Mouse (Mus musculus) intestine, postnatal 0 days (tissue): Measurements from ENCODE around the gene Zswim7. TPM values are rescaled to one million over a fixed set of nuclear protein-coding genes. Genes with fewer than 3 reads are reported as not detected.
A peak's percentile ranks its signal among the peaks of the same experiment; 100 is the strongest.

Experiments
- ATAC-seq: fragments of 200-750 bp; cut with Nextera tagmentation; 2 replicates; pipeline ENCODE4 v1.8.0; 2017; ENCODE audit warnings: mild to moderate bottlenecking, moderate TSS enrichment, moderate library complexity
- H3K27ac ChIP-seq: fragments of 300-500 bp; sonication (generic); 2 replicates; pipeline ENCODE4 v1.5.1; 2014; ENCODE audit warnings: mild to moderate bottlenecking, low read depth, low read length, moderate library complexity
- H3K27me3 ChIP-seq: fragments of 300-500 bp; sonication (generic); replicated peaks from 2 replicates; pipeline ENCODE4 v1.6.1; 2014; ENCODE audit warnings: low read length, mixed read lengths; ENCODE audit not compliant: control insufficient read depth, insufficient read depth
- H3K36me3 ChIP-seq: fragments of 300-500 bp; sonication (generic); 2 replicates; pipeline ENCODE4 v1.6.1; 2014; ENCODE audit warnings: mild to moderate bottlenecking, moderate library complexity; ENCODE audit not compliant: control insufficient read depth, insufficient read depth
- H3K4me1 ChIP-seq: fragments of 300-500 bp; sonication (generic); replicated peaks from 2 replicates; pipeline ENCODE4 v1.6.1; 2014; ENCODE audit warnings: antibody characterized with exemption, low read length, mixed read lengths; ENCODE audit not compliant: control insufficient read depth, insufficient read depth
- H3K4me2 ChIP-seq: fragments of 300-500 bp; sonication (generic); replicated peaks from 2 replicates; pipeline ENCODE4 v1.6.1; 2014; ENCODE audit warnings: low read depth, mild to moderate bottlenecking, moderate library complexity
- H3K4me3 ChIP-seq: fragments of 300-500 bp; sonication (generic); 2 replicates; pipeline ENCODE4 v1.5.1; 2014; ENCODE audit warnings: low read depth, low read length
- H3K9ac ChIP-seq: fragments of 300-500 bp; sonication (generic); 2 replicates; pipeline ENCODE4 v1.6.1; 2014; ENCODE audit warnings: mild to moderate bottlenecking, low read depth, low read length
- H3K9me3 ChIP-seq: fragments of 300-500 bp; sonication (generic); 2 replicates; pipeline ENCODE4 v1.6.1; 2016; ENCODE audit warnings: mixed run types; ENCODE audit not compliant: control insufficient read depth
- CTCF ChIP-seq: sonication (generic); IDR thresholded peaks from 2 replicates; pipeline ENCODE4 v1.5.1; 2016; ENCODE audit warnings: low read depth, mild to moderate bottlenecking, control low read depth, antibody characterized with exemption, moderate library complexity
- WGBS: fragments of 180-500 bp; shearing (Covaris S2); extraction: QIAGEN DNeasy Blood & Tissue Kit; methylation state at CpG from one replicate; pipeline ENCODE4 v1.1.7; 2014; 5-methylcytosine and 5-hydroxymethylcytosine counted together
- polyA plus RNA-seq: library from polyadenylated mRNA; unstranded; fragments of >200 nt; fragmentation: Nextera tagmentation; extraction: Ambion mirVana; gene quantifications from 2 replicates; pipeline ENCODE4 v1.2.1, GENCODE M21; 2015

Zswim7 gene
- polyA plus RNA-seq, 1 experiment from 2014 or later, result 49.5 TPM

DNA sequence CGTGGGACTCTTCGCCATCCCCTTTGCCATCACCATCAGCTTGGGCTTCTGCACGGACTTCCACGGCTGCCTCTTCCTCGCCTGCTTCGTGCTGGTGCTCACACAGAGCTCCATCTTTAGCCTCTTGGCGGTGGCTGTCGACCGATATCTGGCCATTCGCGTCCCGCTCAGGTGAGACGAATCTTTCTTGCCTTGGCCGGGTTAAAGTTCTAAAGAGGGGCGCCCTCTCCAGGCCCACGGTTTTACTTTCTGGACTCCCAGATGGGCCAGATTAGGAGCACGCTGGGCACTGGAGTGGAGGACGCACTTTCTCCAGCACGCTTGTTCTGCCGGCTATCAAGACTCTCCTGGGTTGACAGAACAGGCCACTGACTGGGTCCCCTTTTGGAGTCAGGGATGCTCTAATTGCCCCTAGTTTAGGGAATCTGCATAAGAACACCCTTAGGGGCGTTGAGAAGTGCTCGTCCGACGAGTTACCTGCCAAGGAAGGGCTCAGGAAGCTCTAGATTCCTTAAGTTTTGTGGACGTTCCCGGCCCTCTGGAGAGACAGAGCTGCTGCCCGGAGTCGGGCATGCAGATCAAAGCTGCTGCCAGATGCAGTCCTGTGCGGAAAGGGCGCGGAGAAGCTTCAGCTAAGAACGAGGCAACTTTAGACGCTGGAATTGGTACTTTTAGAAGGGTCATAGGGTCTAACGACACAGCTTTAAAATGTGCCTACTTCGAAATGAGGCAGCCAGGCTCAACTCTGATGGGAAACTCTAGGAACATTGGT is 31.7 kb downstream of the Zswim7 start:
- Histone ChIP-seq H3K4me2 (peak overlapping the region; percentile 96), H3K4me3 (peak overlapping the region; percentile 51), H3K9ac (peak overlapping the region; percentile 40; the same call in 1 of the 2 replicates), H3K9me3 (no peaks in the 10 kb centered on the region), H3K27me3 (no peaks in the 10 kb centered on the region), H3K4me1 (peaks cover 13% of the 10 kb centered on the region), H3K36me3 (no peaks in the 10 kb centered on the region; the same call in 1 of the 2 replicates), H3K27ac (peak overlapping the region; percentile 52)
- peak; percentile 57 for TF ChIP-seq CTCF
- 9% methylated on average over 35 of the region's 35 CpGs for WGBS
- peak; percentile 23; the same call in 1 of the 2 replicates for ATAC-seq

DNA sequence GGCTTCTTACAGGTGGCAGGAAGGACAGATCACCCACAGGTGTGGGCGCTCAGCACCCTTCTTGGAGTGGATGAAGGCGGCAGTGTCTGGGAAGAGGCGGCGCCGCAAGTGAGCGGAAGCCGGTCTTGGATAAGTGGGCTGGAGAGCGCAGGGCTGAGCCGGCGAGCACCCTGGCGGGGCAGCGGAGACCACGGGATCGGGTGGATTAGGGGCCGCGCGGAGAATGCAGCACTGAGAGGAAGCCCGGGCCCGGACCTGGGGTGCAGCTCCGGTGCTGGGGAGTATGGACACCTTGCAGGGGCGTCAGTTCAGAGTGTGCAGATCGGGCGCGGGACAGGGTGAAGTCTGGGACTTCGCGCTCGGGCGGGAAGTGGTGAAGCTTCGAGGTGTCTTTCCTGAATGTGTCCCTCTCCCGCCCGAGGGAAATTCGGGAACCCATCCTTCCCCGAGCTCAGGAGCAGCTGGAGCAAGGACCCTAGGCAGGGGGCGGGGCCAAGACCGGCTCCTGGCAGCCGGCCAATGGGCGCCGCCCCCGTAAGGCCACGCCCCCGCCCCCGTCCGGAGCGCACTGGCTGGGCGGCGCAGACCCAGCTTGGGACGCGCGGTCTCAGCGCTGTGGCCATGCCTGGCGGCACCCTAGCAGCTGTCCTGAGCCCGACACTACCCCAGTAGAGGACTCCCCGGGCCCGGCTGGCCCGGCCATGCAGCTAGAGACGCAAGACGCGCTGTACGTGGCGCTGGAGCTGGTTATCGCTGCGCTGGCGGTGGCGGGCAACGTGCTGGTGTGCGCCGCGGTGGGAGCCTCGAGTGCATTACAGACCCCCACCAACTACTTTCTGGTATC is 32.6 kb downstream of the Zswim7 start, which contains the start of gene Adora2b:
Adora2b (plus strand) TSS at position 584 of the 844 bp plus-strand sequence.
- peak within 1 kb of the TSS; percentile 96 for H3K4me2 ChIP-seq
- no peaks in the 10 kb centered on the region for H3K27me3 ChIP-seq
- peaks cover 13% of the 10 kb centered on the region for H3K4me1 ChIP-seq
- H3K9me3 ChIP-seq, result no peaks in the 10 kb centered on the region
- H3K36me3 ChIP-seq, result no peaks in the 10 kb centered on the region
- peak; percentile 77 for ATAC-seq
- H3K9ac ChIP-seq, result peak within 1 kb of the TSS; percentile 50
- TF ChIP-seq CTCF, result no peak; the same call in 1 of the 2 replicates
- peak within 1 kb of the TSS; percentile 52 for H3K27ac ChIP-seq
- H3K4me3 ChIP-seq, result peak within 1 kb of the TSS; percentile 51
- WGBS, result 0% methylated on average over 58 of the region's 69 CpGs

DNA sequence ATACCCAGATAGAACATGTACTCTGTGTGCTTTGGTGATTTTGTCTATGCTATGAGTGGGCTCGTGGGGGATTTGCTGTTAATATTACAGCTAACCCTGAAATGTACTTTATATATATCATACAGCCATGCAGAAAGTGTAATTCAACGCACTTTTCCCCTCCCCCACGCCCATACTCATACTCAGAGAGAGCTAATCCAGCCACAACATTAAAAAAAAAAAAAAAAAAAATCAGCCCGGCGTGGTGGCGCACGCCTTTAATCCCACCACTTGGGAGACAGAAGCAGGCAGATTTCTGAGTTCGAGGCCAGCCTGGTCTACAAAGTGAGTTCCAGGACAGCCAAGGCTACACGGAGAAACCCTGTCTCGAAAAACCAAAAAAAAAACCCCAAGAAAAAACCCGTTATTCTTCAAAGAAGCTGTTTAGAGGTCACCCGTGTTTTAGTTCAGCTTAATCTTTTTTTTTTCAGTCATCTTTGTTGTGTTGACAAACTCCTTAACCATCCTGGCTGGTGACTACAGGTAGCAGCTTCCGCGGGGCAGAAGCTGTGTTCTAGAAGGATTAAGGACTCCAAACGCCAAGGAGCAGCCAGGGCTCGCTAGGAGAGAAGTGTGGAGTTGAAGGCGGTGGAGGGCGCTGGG is 33.3 kb downstream of the Zswim7 start:
- H3K4me3 ChIP-seq, result peak overlapping the region; percentile 51
- H3K4me1 ChIP-seq, result peaks cover 13% of the 10 kb centered on the region
- no peaks in the 10 kb centered on the region for H3K9me3 ChIP-seq
- H3K4me2 ChIP-seq, result peak overlapping the region; percentile 96
- 0 out of 2 replicates have a peak overlapping the region, but pooled peaks have one; percentile 11 for H3K27ac ChIP-seq
- no peak for TF ChIP-seq CTCF
- ATAC-seq, result no peak
- H3K36me3 ChIP-seq, result no peaks in the 10 kb centered on the region
- WGBS, result 32% methylated on average over 18 of the region's 18 CpGs
- H3K9ac ChIP-seq, result peak overlapping the region; percentile 50; the same call in 1 of the 2 replicates
- no peaks in the 10 kb centered on the region for H3K27me3 ChIP-seq

DNA sequence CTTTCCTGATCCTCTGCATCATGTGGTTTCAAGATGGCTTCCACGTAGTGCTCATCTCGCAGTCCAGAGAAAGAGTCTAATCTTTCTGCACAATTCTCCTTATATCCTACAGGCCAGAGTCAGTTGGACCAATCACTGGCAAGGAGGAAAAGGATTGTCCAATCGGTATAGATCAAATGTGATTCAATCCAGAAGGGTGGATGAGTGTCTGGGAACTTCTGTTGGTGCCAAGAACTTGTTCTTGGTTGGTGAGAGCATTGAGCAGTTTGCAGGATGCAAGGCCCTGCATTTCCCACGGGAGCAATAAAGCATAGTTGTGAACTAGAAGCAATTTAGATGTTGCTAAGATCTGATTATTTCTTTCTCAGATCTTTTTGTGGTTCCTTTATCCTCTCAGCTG is 36.7 kb downstream of the Zswim7 start:
- TF ChIP-seq CTCF, result no peak
- no peak overlapping the region for H3K27ac ChIP-seq
- H3K36me3 ChIP-seq, result no peaks in the 10 kb centered on the region
- no peaks in the 10 kb centered on the region for H3K4me1 ChIP-seq
- no peak overlapping the region for H3K4me2 ChIP-seq
- ATAC-seq, result no peak
- H3K9ac ChIP-seq, result no peak overlapping the region
- H3K4me3 ChIP-seq, result no peak overlapping the region
- WGBS, result 87% methylated on average over 4 of the region's 4 CpGs
- H3K9me3 ChIP-seq, result no peaks in the 10 kb centered on the region
- no peaks in the 10 kb centered on the region for H3K27me3 ChIP-seq

DNA sequence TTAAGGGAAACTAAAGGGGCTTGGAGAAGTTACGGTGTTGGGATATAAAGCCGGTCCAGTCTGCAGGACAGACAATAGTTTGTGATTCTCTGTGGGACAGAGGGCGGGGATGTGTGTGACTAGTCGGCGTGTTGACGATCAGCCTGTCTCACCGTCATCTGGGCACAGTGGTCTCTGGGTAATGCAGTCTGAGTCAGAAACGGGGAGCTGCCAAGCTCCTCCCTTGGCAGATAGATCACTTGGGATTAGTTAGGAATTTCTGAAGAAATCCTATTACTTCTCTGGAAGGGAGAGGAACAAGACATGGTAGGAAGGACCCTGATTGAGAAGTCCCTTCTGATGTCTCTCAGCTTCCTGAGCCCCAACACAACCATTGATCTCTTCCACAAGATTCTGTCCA is 37.3 kb downstream of the Zswim7 start:
- no peak overlapping the region for H3K9ac ChIP-seq
- WGBS, result 84% methylated on average over 8 of the region's 8 CpGs
- H3K4me1 ChIP-seq, result no peaks in the 10 kb centered on the region
- no peaks in the 10 kb centered on the region for H3K36me3 ChIP-seq
- no peak for ATAC-seq
- no peak for TF ChIP-seq CTCF
- no peak overlapping the region for H3K4me3 ChIP-seq
- no peaks in the 10 kb centered on the region for H3K27me3 ChIP-seq
- H3K27ac ChIP-seq, result no peak overlapping the region
- H3K9me3 ChIP-seq, result no peaks in the 10 kb centered on the region
- no peak overlapping the region for H3K4me2 ChIP-seq
